Mouse (Mus musculus) kidney, adult 2 months (tissue): ENCODE measurements around the gene Med28. TPM values are rescaled to one million over a fixed set of nuclear protein-coding genes. Genes with fewer than 3 reads are reported as not detected.

Experiments
- DNase-seq: peaks from one replicate; pipeline ENCODE4 v3.0.0; 2021
- H3K27ac ChIP-seq: fragments of 200-500 bp; 2 replicates; pipeline ENCODE4 v1.5.1; 2012; ENCODE audit warnings: low read depth, low read length, control low read depth, inconsistent platforms; ENCODE audit not compliant: insufficient read depth
- H3K27me3 ChIP-seq: fragments of 200-500 bp; replicated peaks from 2 replicates; pipeline ENCODE4 v1.6.1; 2012; ENCODE audit warnings: mild to moderate bottlenecking, moderate library complexity, low read length, inconsistent platforms; ENCODE audit not compliant: control insufficient read depth, insufficient read depth
- H3K36me3 ChIP-seq: fragments of 200-500 bp; 2 replicates; pipeline ENCODE4 v1.6.1; 2012; ENCODE audit warnings: mild to moderate bottlenecking, moderate library complexity, low read length, inconsistent platforms; ENCODE audit not compliant: control insufficient read depth, insufficient read depth
- H3K4me1 ChIP-seq: fragments of 200-500 bp; 2 replicates; pipeline ENCODE4 v1.6.1; 2011; ENCODE audit warnings: low read length; ENCODE audit not compliant: control insufficient read depth, insufficient read depth
- H3K4me3 ChIP-seq: fragments of 200-500 bp; 2 replicates; pipeline ENCODE4 v1.5.1; 2011; ENCODE audit warnings: mild to moderate bottlenecking, low read depth, low read length, control low read depth; ENCODE audit not compliant: insufficient read depth
- CTCF ChIP-seq: fragments of 200-500 bp; conservative IDR thresholded peaks from 2 replicates; pipeline ENCODE4 v1.5.1; 2011; ENCODE audit warnings: low read depth, mild to moderate bottlenecking, control low read depth, low read length, moderate library complexity, mixed read lengths; ENCODE audit not compliant: insufficient read depth, insufficient read length
- POLR2A ChIP-seq: fragments of 200-500 bp; IDR thresholded peaks from one replicate; pipeline ENCODE4 v1.6.1; 2011; ENCODE audit warnings: low read depth, low read length, control low read depth
- WGBS: fragments of 180-500 bp; shearing (Covaris S2); methylation state at CpG from one replicate; pipeline ENCODE4 v1.1.7; 2018; 5-methylcytosine and 5-hydroxymethylcytosine counted together
- polyA plus RNA-seq: library from polyadenylated mRNA; depleted of rRNA; stranded (reverse); fragments of >200 nt; gene quantifications from 2 replicates; pipeline ENCODE4 v1.2.3, GENCODE M21; 2012

Gene Med28
- polyA plus RNA-seq, 1 experiment = 194 TPM

- Histone ChIP-seq H3K27me3 (no peaks in the 10 kb centered on the region), H3K27ac (peak overlapping the region; percentile 59), H3K4me1 (peaks cover 11% of the 10 kb centered on the region; the same call in 1 of the 2 replicates), H3K4me3 (no peak overlapping the region), H3K36me3 (no peaks in the 10 kb centered on the region; the same call in 1 of the 2 replicates)
- 63% methylated on average over 6 of the region's 6 CpGs for WGBS
- TF ChIP-seq POLR2A = no peak
- TF ChIP-seq CTCF = no peak
- DNase-seq = peak; percentile 68
Measured at GRCm38 (mm10) chr5:45512908-45513307, 7.1 kb upstream of the Med28 start.

- Histone ChIP-seq H3K36me3 (no peaks in the 10 kb centered on the region; the same call in 1 of the 2 replicates), H3K4me3 (no peak overlapping the region), H3K27ac (peak overlapping the region; percentile 96), H3K4me1 (peaks cover 11% of the 10 kb centered on the region; the same call in 1 of the 2 replicates), H3K27me3 (no peaks in the 10 kb centered on the region)
- 80% methylated on average over 2 of the region's 2 CpGs for WGBS
- peak; percentile 83 for DNase-seq
- TF ChIP-seq POLR2A = no peak
- TF ChIP-seq CTCF = peak; percentile 31; the same call in 1 of the 2 replicates
Measured at GRCm38 (mm10) chr5:45513511-45513910, 6.5 kb upstream of the Med28 start.

GRCm38 (mm10) chr5:45514599-45514998 is 5.4 kb upstream of the Med28 start:
- peaks cover 11% of the 10 kb centered on the region; the same call in 1 of the 2 replicates for H3K4me1 ChIP-seq
- H3K27me3 ChIP-seq = no peaks in the 10 kb centered on the region
- H3K36me3 ChIP-seq = no peaks in the 10 kb centered on the region; the same call in 1 of the 2 replicates
- H3K4me3 ChIP-seq = no peak overlapping the region
- TF ChIP-seq POLR2A = no peak
- TF ChIP-seq CTCF = no peak
- DNase-seq = peak; percentile 78
- peak overlapping the region; percentile 96 for H3K27ac ChIP-seq
- WGBS = 30% methylated on average over 1 of the region's 1 CpGs

GRCm38 (mm10) chr5:45515151-45515743 is 4.8 kb upstream of the Med28 start:
- DNase-seq = peak; percentile 85
- H3K36me3 ChIP-seq = no peaks in the 10 kb centered on the region; the same call in 1 of the 2 replicates
- H3K27ac ChIP-seq = peak overlapping the region; percentile 96
- TF ChIP-seq POLR2A = no peak
- no peak for TF ChIP-seq CTCF
- 84% methylated on average over 10 of the region's 10 CpGs for WGBS
- H3K4me3 ChIP-seq = no peak overlapping the region
- H3K4me1 ChIP-seq = peaks cover 14% of the 10 kb centered on the region; the same call in 1 of the 2 replicates
- H3K27me3 ChIP-seq = no peaks in the 10 kb centered on the region

- Histone ChIP-seq H3K27me3 (no peaks in the 10 kb centered on the region), H3K36me3 (peaks cover 3% of the 10 kb centered on the region), H3K27ac (peak overlapping the region; percentile 21; the same call in 1 of the 2 replicates), H3K4me3 (peak overlapping the region; percentile 94), H3K4me1 (peaks cover 8% of the 10 kb centered on the region; the same call in 1 of the 2 replicates)
- DNase-seq = no peak
- TF ChIP-seq CTCF (no peak), POLR2A (no peak)
- WGBS = 3% methylated on average over 5 of the region's 5 CpGs
Measured at GRCm38 (mm10) chr5:45520809-45521110, 731 bp downstream of the Med28 start.

- Histone ChIP-seq H3K27me3 (no peaks in the 10 kb centered on the region), H3K36me3 (peaks cover 3% of the 10 kb centered on the region), H3K27ac (no peak overlapping the region), H3K4me1 (peaks cover 4% of the 10 kb centered on the region; the same call in 1 of the 2 replicates), H3K4me3 (peak overlapping the region; percentile 7; the same call in 1 of the 2 replicates)
- DNase-seq = no peak
- TF ChIP-seq CTCF (no peak), POLR2A (no peak)
- WGBS = 72% methylated on average over 6 of the region's 6 CpGs
Measured at GRCm38 (mm10) chr5:45521601-45522000, 1.6 kb downstream of the Med28 start.

- H3K27me3 ChIP-seq = no peaks in the 10 kb centered on the region
- H3K4me1 ChIP-seq = no peaks in the 10 kb centered on the region; the same call in 1 of the 2 replicates
- H3K36me3 ChIP-seq = peaks cover 3% of the 10 kb centered on the region
- 71% methylated on average over 10 of the region's 10 CpGs for WGBS
- H3K4me3 ChIP-seq = no peak overlapping the region
- H3K27ac ChIP-seq = no peak overlapping the region
- peak; percentile 59 for DNase-seq
- TF ChIP-seq POLR2A (no peak), CTCF (no peak)
Measured at GRCm38 (mm10) chr5:45525101-45525500, 5.1 kb downstream of the Med28 start.
